Mouse (Mus musculus) forebrain, embryonic 16.5 days (tissue): ENCODE data around the gene A030014E15Rik. TPM values are rescaled to one million over a fixed set of nuclear protein-coding genes. Genes with fewer than 3 reads are reported as not detected.

Experiments
- ATAC-seq: fragments of 200-750 bp; cut with Nextera tagmentation; 2 replicates; pipeline ENCODE4 v1.8.0; 2017; ENCODE audit warnings: mild to moderate bottlenecking, moderate library complexity
- H3K27ac ChIP-seq: fragments of 300-500 bp; sonication (generic); 2 replicates; pipeline ENCODE4 v1.5.1; 2014; ENCODE audit warnings: low read length, control low read depth
- H3K27me3 ChIP-seq: fragments of 300-500 bp; sonication (generic); replicated peaks from 2 replicates; pipeline ENCODE4 v1.6.1; 2014; ENCODE audit warnings: low read length; ENCODE audit not compliant: control insufficient read depth, insufficient read depth
- H3K36me3 ChIP-seq: fragments of 300-500 bp; sonication (generic); 2 replicates; pipeline ENCODE4 v1.6.1; 2014; ENCODE audit not compliant: control insufficient read depth, insufficient read depth
- H3K4me1 ChIP-seq: fragments of 300-500 bp; sonication (generic); replicated peaks from 2 replicates; pipeline ENCODE4 v1.6.1; 2014; ENCODE audit warnings: low read length; ENCODE audit not compliant: control insufficient read depth, insufficient read depth
- H3K4me2 ChIP-seq: fragments of 300-500 bp; sonication (generic); 2 replicates; pipeline ENCODE4 v1.6.1; 2014; ENCODE audit warnings: mild to moderate bottlenecking, low read length, control low read depth
- H3K4me3 ChIP-seq: fragments of 300-500 bp; sonication (generic); replicated peaks from 2 replicates; pipeline ENCODE4 v1.5.1; 2014; ENCODE audit warnings: mild to moderate bottlenecking, low read length, control low read depth
- H3K9ac ChIP-seq: fragments of 300-500 bp; sonication (generic); replicated peaks from 2 replicates; pipeline ENCODE4 v1.6.1; 2014; ENCODE audit warnings: low read depth, low read length, control low read depth
- H3K9me3 ChIP-seq: fragments of 300-500 bp; sonication (generic); 2 replicates; pipeline ENCODE4 v1.6.1; 2016; ENCODE audit warnings: low read length; ENCODE audit not compliant: control insufficient read depth
- WGBS: fragments of 180-500 bp; shearing (Covaris S2); extraction: QIAGEN DNeasy Blood & Tissue Kit; methylation state at CpG from one replicate; pipeline ENCODE4 v1.1.7; 2014; 5-methylcytosine and 5-hydroxymethylcytosine counted together
- polyA plus RNA-seq: library from polyadenylated mRNA; unstranded; fragments of >200 nt; fragmentation: Nextera tagmentation; extraction: Ambion mirVana; gene quantifications from 2 replicates; pipeline ENCODE4 v1.2.1, GENCODE M21; 2015

The A030014E15Rik gene
- polyA plus RNA-seq, 1 experiment from 2014 or later, result not detected

DNA sequence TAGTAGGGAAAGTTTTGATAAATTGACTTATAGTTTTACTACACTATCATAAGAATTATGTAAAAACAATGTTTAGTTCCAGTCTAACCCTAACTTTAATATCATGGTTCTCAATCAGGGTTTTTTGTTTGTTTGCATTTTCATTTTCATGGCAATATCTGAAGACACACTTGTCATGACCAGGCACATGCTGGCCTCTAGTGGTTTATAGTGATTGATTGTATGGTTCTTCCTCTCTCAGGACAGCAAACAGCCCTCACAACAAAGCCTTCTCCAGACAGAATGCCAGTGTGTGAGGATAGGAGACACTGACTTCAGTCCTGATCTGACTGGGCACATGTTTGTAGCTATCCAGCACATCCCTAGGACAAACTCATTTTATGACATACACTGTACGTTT is 48.5 kb downstream of the A030014E15Rik start:
- no peak overlapping the region for H3K4me3 ChIP-seq
- H3K4me2 ChIP-seq, result no peak overlapping the region
- ATAC-seq, result no peak
- H3K27me3 ChIP-seq, result no peaks in the 10 kb centered on the region
- no peaks in the 10 kb centered on the region for H3K4me1 ChIP-seq
- H3K9ac ChIP-seq, result no peak overlapping the region
- no peaks in the 10 kb centered on the region for H3K9me3 ChIP-seq
- no peak overlapping the region for H3K27ac ChIP-seq
- WGBS, result 75% methylated on average over 1 of the region's 1 CpGs
- H3K36me3 ChIP-seq, result no peaks in the 10 kb centered on the region

DNA sequence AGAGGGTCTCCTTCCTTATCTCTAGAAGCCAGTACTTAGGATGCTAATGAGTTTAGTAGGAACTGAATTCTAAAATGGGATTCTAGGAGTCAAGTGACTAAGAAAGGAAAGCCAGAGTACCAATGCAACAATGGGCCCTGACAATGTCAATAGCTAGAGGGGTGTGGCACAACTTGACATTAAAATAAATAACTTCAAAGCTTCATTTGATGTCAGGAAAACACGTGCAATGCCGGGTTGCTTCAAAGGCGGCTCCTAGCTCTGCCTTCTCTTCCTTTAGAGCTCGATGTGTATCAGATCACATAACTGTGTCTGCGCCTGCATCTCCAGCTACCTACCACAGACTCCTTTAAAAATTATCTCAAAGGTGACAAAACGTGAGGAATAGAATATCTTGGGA is 49.2 kb downstream of the A030014E15Rik start:
- no peak overlapping the region for H3K27ac ChIP-seq
- WGBS, result 83% methylated on average over 6 of the region's 6 CpGs
- no peaks in the 10 kb centered on the region for H3K4me1 ChIP-seq
- no peaks in the 10 kb centered on the region for H3K9me3 ChIP-seq
- no peaks in the 10 kb centered on the region for H3K27me3 ChIP-seq
- H3K36me3 ChIP-seq, result no peaks in the 10 kb centered on the region
- ATAC-seq, result no peak
- H3K4me2 ChIP-seq, result no peak overlapping the region
- no peak overlapping the region for H3K4me3 ChIP-seq
- H3K9ac ChIP-seq, result no peak overlapping the region

DNA sequence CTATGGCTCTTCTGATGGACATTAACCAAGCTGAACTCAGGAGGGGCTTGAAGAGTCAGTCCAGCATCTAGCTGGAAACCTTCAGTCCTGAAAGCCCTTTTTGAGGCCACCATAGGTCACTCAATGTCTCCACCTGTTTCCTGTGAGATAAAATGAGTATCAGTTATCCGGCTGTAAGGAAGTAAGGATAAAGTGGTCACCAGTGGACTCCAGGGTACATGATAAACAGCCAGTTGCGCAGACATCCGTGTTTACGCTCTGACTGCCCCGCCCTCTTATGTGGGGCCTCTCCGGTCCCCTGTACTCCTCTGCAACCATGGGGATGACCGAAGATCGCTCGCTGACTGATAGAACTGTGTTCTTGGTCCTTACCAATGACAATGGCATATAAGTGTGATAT is 49.6 kb downstream of the A030014E15Rik start:
- H3K9me3 ChIP-seq, result no peaks in the 10 kb centered on the region
- no peaks in the 10 kb centered on the region for H3K4me1 ChIP-seq
- H3K4me3 ChIP-seq, result no peak overlapping the region
- 91% methylated on average over 9 of the region's 9 CpGs for WGBS
- H3K9ac ChIP-seq, result no peak overlapping the region
- no peaks in the 10 kb centered on the region for H3K27me3 ChIP-seq
- no peak overlapping the region for H3K27ac ChIP-seq
- no peaks in the 10 kb centered on the region for H3K36me3 ChIP-seq
- ATAC-seq, result no peak
- no peak overlapping the region for H3K4me2 ChIP-seq

Other genes starting within 250 kb of the A030014E15Rik start
- 410 and 433 TPM in 2 replicates for gene Mff, start 200.0 kb upstream of the A030014E15Rik start, polyA plus RNA-seq
- gene Tm4sf20, start 156.5 kb upstream of the A030014E15Rik start, polyA plus RNA-seq, result not detected in 2 replicates
- not detected in 2 replicates for gene Gm47791, start 153.7 kb upstream of the A030014E15Rik start, polyA plus RNA-seq
- gene Agfg1, start 85.4 kb upstream of the A030014E15Rik start, polyA plus RNA-seq, result 33.7 and 39.9 TPM in 2 replicates
- gene A030005L19Rik, start 11.6 kb upstream of the A030014E15Rik start, polyA plus RNA-seq, result 0.32 TPM in 1 of 2 replicates, not detected in the other
- not detected in 2 replicates for gene Gm6217, start 6.5 kb downstream of the A030014E15Rik start, polyA plus RNA-seq
- gene A030003K21Rik, start 18.5 kb downstream of the A030014E15Rik start, polyA plus RNA-seq, result not detected in 2 replicates
- not detected in 2 replicates for gene Gm7544, start 31.1 kb downstream of the A030014E15Rik start, polyA plus RNA-seq
- gene Gm47955, start 35.4 kb downstream of the A030014E15Rik start, polyA plus RNA-seq, result not detected in 2 replicates
- not detected in 2 replicates for gene Gm47959, start 75.6 kb downstream of the A030014E15Rik start, polyA plus RNA-seq
- 1.2 TPM in 2 replicates for gene Slc19a3, start 113.5 kb downstream of the A030014E15Rik start, polyA plus RNA-seq
- not detected in 2 replicates for gene Krtap28-10, start 117.6 kb downstream of the A030014E15Rik start, polyA plus RNA-seq
- gene Gm47969, start 120.0 kb downstream of the A030014E15Rik start, polyA plus RNA-seq, result not detected in 2 replicates
- not detected in 2 replicates for gene A030005K14Rik, start 134.5 kb downstream of the A030014E15Rik start, polyA plus RNA-seq
- gene Krtap28-13, start 136.0 kb downstream of the A030014E15Rik start, polyA plus RNA-seq, result not detected in 2 replicates
- not detected in 2 replicates for gene Ccl20, start 191.8 kb downstream of the A030014E15Rik start, polyA plus RNA-seq
- 0.82 and 0.89 TPM in 2 replicates for gene Daw1, start 234.8 kb downstream of the A030014E15Rik start, polyA plus RNA-seq